Mouse (Mus musculus): ENCODE measurements around the gene Sipa1l3.

- TF ChIP-seq CTCF (conservative IDR thresholded peaks at IDR 0.05; ENCODE audit: low read length): no peak
- TF ChIP-seq POU5F1 (IDR thresholded peaks at IDR 0.05; ENCODE audit: borderline replicate concordance, low read length): no peak
These were observed 164.3 kb downstream of the Sipa1l3 start for GRCm38 (mm10) chr7:29354161-29354560.

All from E14TG2a.4 (cell line).